Mouse (Mus musculus) forebrain, embryonic 16.5 days (tissue): Measurements from ENCODE around the gene Itga9. TPM values are rescaled to one million over a fixed set of nuclear protein-coding genes. Genes with fewer than 3 reads are reported as not detected.

Experiments used
- ATAC-seq: fragments of 200-750 bp; cut with Nextera tagmentation; 2 replicates; pipeline ENCODE4 v1.8.0; 2017; ENCODE audit warnings: mild to moderate bottlenecking, moderate library complexity
- H3K27ac ChIP-seq: fragments of 300-500 bp; sonication (generic); 2 replicates; pipeline ENCODE4 v1.5.1; 2014; ENCODE audit warnings: low read length, control low read depth
- H3K27me3 ChIP-seq: fragments of 300-500 bp; sonication (generic); replicated peaks from 2 replicates; pipeline ENCODE4 v1.6.1; 2014; ENCODE audit warnings: low read length; ENCODE audit not compliant: control insufficient read depth, insufficient read depth
- H3K36me3 ChIP-seq: fragments of 300-500 bp; sonication (generic); 2 replicates; pipeline ENCODE4 v1.6.1; 2014; ENCODE audit not compliant: control insufficient read depth, insufficient read depth
- H3K4me1 ChIP-seq: fragments of 300-500 bp; sonication (generic); replicated peaks from 2 replicates; pipeline ENCODE4 v1.6.1; 2014; ENCODE audit warnings: low read length; ENCODE audit not compliant: control insufficient read depth, insufficient read depth
- H3K4me2 ChIP-seq: fragments of 300-500 bp; sonication (generic); 2 replicates; pipeline ENCODE4 v1.6.1; 2014; ENCODE audit warnings: mild to moderate bottlenecking, low read length, control low read depth
- H3K4me3 ChIP-seq: fragments of 300-500 bp; sonication (generic); replicated peaks from 2 replicates; pipeline ENCODE4 v1.5.1; 2014; ENCODE audit warnings: mild to moderate bottlenecking, low read length, control low read depth
- H3K9ac ChIP-seq: fragments of 300-500 bp; sonication (generic); replicated peaks from 2 replicates; pipeline ENCODE4 v1.6.1; 2014; ENCODE audit warnings: low read depth, low read length, control low read depth
- H3K9me3 ChIP-seq: fragments of 300-500 bp; sonication (generic); 2 replicates; pipeline ENCODE4 v1.6.1; 2016; ENCODE audit warnings: low read length; ENCODE audit not compliant: control insufficient read depth
- WGBS: fragments of 180-500 bp; shearing (Covaris S2); extraction: QIAGEN DNeasy Blood & Tissue Kit; methylation state at CpG from one replicate; pipeline ENCODE4 v1.1.7; 2014; 5-methylcytosine and 5-hydroxymethylcytosine counted together
- polyA plus RNA-seq: library from polyadenylated mRNA; unstranded; fragments of >200 nt; fragmentation: Nextera tagmentation; extraction: Ambion mirVana; gene quantifications from 2 replicates; pipeline ENCODE4 v1.2.1, GENCODE M21; 2015

Itga9 gene
- polyA plus RNA-seq, 1 experiment from 2014 or later = 1.2 TPM

DNA sequence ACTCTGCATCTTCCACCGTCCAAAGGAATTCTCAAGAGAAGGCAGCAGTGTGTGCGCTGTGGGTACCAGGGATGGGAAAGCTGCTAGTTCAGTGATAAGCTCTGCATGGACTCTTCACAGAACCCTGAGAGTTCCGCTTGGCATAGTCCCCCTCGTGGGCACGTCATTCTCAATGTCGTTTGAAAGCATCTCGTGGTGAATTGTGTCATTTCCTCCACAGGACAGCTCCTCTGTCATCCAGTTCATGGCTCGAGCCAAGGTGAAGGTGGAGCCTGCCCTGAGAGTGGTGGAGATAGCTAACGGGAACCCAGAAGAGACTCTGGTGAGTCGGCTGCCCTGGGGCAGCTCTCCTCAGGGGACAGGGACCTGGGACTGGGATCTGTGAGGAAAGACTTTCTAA is 270.4 kb downstream of the Itga9 start:
- Histone ChIP-seq H3K9me3 (0 out of 2 replicates have a peak, but pooled peaks cover 2% of the 10 kb centered on the region), H3K4me1 (no peaks in the 10 kb centered on the region), H3K27ac (no peak overlapping the region), H3K9ac (no peak overlapping the region), H3K27me3 (no peaks in the 10 kb centered on the region), H3K36me3 (no peaks in the 10 kb centered on the region), H3K4me2 (no peak overlapping the region), H3K4me3 (no peak overlapping the region)
- WGBS = 89% methylated on average over 10 of the region's 10 CpGs
- ATAC-seq = no peak

- H3K4me2 ChIP-seq = no peak overlapping the region
- H3K27ac ChIP-seq = no peak overlapping the region
- no peak overlapping the region for H3K9ac ChIP-seq
- H3K9me3 ChIP-seq = 0 out of 2 replicates have a peak, but pooled peaks cover 2% of the 10 kb centered on the region
- H3K4me1 ChIP-seq = no peaks in the 10 kb centered on the region
- no peak overlapping the region for H3K4me3 ChIP-seq
- no peaks in the 10 kb centered on the region for H3K36me3 ChIP-seq
- 82% methylated on average over 7 of the region's 7 CpGs for WGBS
- H3K27me3 ChIP-seq = no peaks in the 10 kb centered on the region
- ATAC-seq = no peak
These were observed 271.0 kb downstream of the Itga9 start for GRCm38 (mm10) chr9:118877365-118878008.

- ATAC-seq = no peak
- Histone ChIP-seq H3K27ac (no peak overlapping the region), H3K9ac (no peak overlapping the region), H3K4me1 (no peaks in the 10 kb centered on the region), H3K9me3 (0 out of 2 replicates have a peak, but pooled peaks cover 2% of the 10 kb centered on the region), H3K4me3 (no peak overlapping the region), H3K4me2 (no peak overlapping the region), H3K36me3 (no peaks in the 10 kb centered on the region), H3K27me3 (no peaks in the 10 kb centered on the region)
- WGBS = 86% methylated on average over 11 of the region's 11 CpGs
These were observed 272.1 kb downstream of the Itga9 start for GRCm38 (mm10) chr9:118878596-118878995.

- Histone ChIP-seq H3K27ac (no peak overlapping the region), H3K4me1 (no peaks in the 10 kb centered on the region), H3K4me3 (no peak overlapping the region), H3K9me3 (no peaks in the 10 kb centered on the region), H3K27me3 (no peaks in the 10 kb centered on the region), H3K4me2 (no peak overlapping the region), H3K9ac (no peak overlapping the region), H3K36me3 (no peaks in the 10 kb centered on the region)
- ATAC-seq = no peak
- WGBS = 75% methylated on average over 7 of the region's 7 CpGs
These were observed 274.9 kb downstream of the Itga9 start for GRCm38 (mm10) chr9:118881281-118881945.

DNA sequence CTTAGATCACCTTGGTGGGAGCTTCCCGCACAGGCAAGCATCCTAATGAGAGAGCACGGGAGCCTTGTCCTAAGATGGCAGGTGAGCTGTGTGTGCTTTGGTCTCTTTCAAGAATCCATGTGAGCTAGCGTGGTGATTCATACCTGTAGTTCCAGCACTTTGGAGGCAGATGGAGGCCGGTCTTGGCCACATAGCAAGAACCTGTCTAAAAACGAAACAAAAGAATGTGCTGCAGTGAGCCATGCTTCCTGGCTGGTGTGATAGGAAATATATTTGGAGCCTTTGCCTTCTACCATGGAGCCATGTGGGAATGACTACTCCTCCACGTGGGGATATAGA is 275.4 kb downstream of the Itga9 start:
- no peak overlapping the region for H3K4me3 ChIP-seq
- no peaks in the 10 kb centered on the region for H3K27me3 ChIP-seq
- no peaks in the 10 kb centered on the region for H3K9me3 ChIP-seq
- H3K4me1 ChIP-seq = no peaks in the 10 kb centered on the region
- WGBS = 87% methylated on average over 6 of the region's 6 CpGs
- no peak overlapping the region for H3K9ac ChIP-seq
- no peak for ATAC-seq
- H3K27ac ChIP-seq = no peak overlapping the region
- no peak overlapping the region for H3K4me2 ChIP-seq
- no peaks in the 10 kb centered on the region for H3K36me3 ChIP-seq

- ATAC-seq = no peak
- Histone ChIP-seq H3K9me3 (no peaks in the 10 kb centered on the region), H3K36me3 (no peaks in the 10 kb centered on the region), H3K4me2 (no peak overlapping the region), H3K27me3 (no peaks in the 10 kb centered on the region), H3K4me1 (no peaks in the 10 kb centered on the region), H3K4me3 (no peak overlapping the region), H3K27ac (no peak overlapping the region), H3K9ac (no peak overlapping the region)
- 95% methylated on average over 7 of the region's 7 CpGs for WGBS
These were observed 276.7 kb downstream of the Itga9 start for GRCm38 (mm10) chr9:118883150-118883549.

- no peak overlapping the region for H3K4me3 ChIP-seq
- no peaks in the 10 kb centered on the region for H3K27me3 ChIP-seq
- H3K4me2 ChIP-seq = no peak overlapping the region
- no peak overlapping the region for H3K27ac ChIP-seq
- peaks cover 8% of the 10 kb centered on the region; the same call in 1 of the 2 replicates for H3K4me1 ChIP-seq
- WGBS = 85% methylated on average over 6 of the region's 6 CpGs
- no peaks in the 10 kb centered on the region for H3K36me3 ChIP-seq
- H3K9me3 ChIP-seq = no peaks in the 10 kb centered on the region
- no peak overlapping the region for H3K9ac ChIP-seq
- ATAC-seq = no peak
These were observed 279.3 kb downstream of the Itga9 start for GRCm38 (mm10) chr9:118885785-118886184.

- WGBS = 84% methylated on average over 7 of the region's 7 CpGs
- H3K4me1 ChIP-seq = peaks cover 14% of the 10 kb centered on the region; the same call in 1 of the 2 replicates
- ATAC-seq = no peak
These were observed 280.7 kb downstream of the Itga9 start for GRCm38 (mm10) chr9:118887201-118887600.

DNA sequence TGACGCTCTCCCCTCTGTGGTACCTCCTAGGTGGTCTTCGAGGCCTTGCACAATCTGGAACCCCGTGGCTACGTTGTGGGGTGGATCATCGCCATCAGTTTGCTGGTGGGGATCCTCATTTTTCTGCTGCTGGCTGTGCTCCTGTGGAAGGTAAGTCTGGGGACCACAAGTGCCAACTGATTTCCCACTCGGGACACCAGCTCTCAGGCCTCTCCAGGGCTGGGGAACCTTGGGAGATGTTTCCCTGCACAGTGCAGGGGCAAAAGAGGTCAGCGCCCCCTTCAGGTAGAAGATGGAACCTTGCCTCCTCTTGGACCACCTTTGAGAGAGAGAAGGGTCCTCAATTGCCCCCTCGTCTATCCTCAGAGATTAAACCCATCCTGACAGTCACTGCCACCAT is 281.2 kb downstream of the Itga9 start:
- ATAC-seq = no peak
- peaks cover 14% of the 10 kb centered on the region; the same call in 1 of the 2 replicates for H3K4me1 ChIP-seq
- H3K4me2 ChIP-seq = no peak overlapping the region
- no peaks in the 10 kb centered on the region for H3K27me3 ChIP-seq
- H3K27ac ChIP-seq = no peak overlapping the region
- H3K9ac ChIP-seq = no peak overlapping the region
- H3K4me3 ChIP-seq = no peak overlapping the region
- no peaks in the 10 kb centered on the region for H3K36me3 ChIP-seq
- WGBS = 88% methylated on average over 8 of the region's 8 CpGs
- no peaks in the 10 kb centered on the region for H3K9me3 ChIP-seq

More at GRCm38 (mm10) chr9:118887201-118887600, 280.7 kb downstream of the Itga9 start:
- no peak overlapping the region for H3K4me2 ChIP-seq
- H3K27me3 ChIP-seq = no peaks in the 10 kb centered on the region
- no peak overlapping the region for H3K4me3 ChIP-seq
- no peaks in the 10 kb centered on the region for H3K36me3 ChIP-seq
- H3K9me3 ChIP-seq = no peaks in the 10 kb centered on the region
- H3K9ac ChIP-seq = no peak overlapping the region
- no peak overlapping the region for H3K27ac ChIP-seq
